Mouse (Mus musculus) embryonic facial prominence, embryonic 11.5 days (tissue): ENCODE measurements at regions not wholly inside any gene's neighbourhood (a gene's known extent, or its start where the extent isn't known, plus 50 kb on each side); places are given as distances from the start of the nearest gene placed in this dataset.

ENCODE experiments used
- ATAC-seq: fragments of 200-750 bp; cut with Nextera tagmentation; replicated peaks from 2 replicates; pipeline ENCODE4 v1.8.0; 2017; ENCODE audit warnings: low read depth; ENCODE audit not compliant: insufficient number of reproducible peaks, low FRiP score, low TSS enrichment
- DNase-seq: peaks from one replicate; pipeline ENCODE4 v3.0.0-alpha.2; 2015; ENCODE audit warnings: low spot score
- H3K27ac ChIP-seq: fragments of 300-500 bp; sonication (generic); replicated peaks from 2 replicates; pipeline ENCODE4 v1.5.1; 2014; ENCODE audit warnings: mild to moderate bottlenecking, low read depth, low read length, control low read depth
- H3K27me3 ChIP-seq: fragments of 300-500 bp; sonication (generic); 2 replicates; pipeline ENCODE4 v1.6.1; 2014; ENCODE audit warnings: mild to moderate bottlenecking, low read length, moderate library complexity, mixed read lengths; ENCODE audit not compliant: control insufficient read depth, insufficient read depth
- H3K36me3 ChIP-seq: fragments of 300-500 bp; sonication (generic); replicated peaks from 2 replicates; pipeline ENCODE4 v1.6.1; 2014; ENCODE audit warnings: low read depth, mild to moderate bottlenecking, low read length, moderate library complexity, mixed read lengths; ENCODE audit not compliant: control insufficient read depth, insufficient read depth
- H3K4me1 ChIP-seq: fragments of 300-500 bp; sonication (generic); 2 replicates; pipeline ENCODE4 v1.6.1; 2014; ENCODE audit warnings: low read length, mixed read lengths; ENCODE audit not compliant: control insufficient read depth, insufficient read depth
- H3K4me2 ChIP-seq: fragments of 300-500 bp; sonication (generic); 2 replicates; pipeline ENCODE4 v1.6.1; 2014; ENCODE audit warnings: low read depth, mild to moderate bottlenecking, control low read depth, low read length, moderate library complexity
- H3K4me3 ChIP-seq: fragments of 300-500 bp; sonication (generic); 2 replicates; pipeline ENCODE4 v1.5.1; 2014; ENCODE audit warnings: low read depth, low read length, control low read depth
- H3K9ac ChIP-seq: fragments of 300-500 bp; sonication (generic); replicated peaks from 2 replicates; pipeline ENCODE4 v1.6.1; 2014; ENCODE audit warnings: mild to moderate bottlenecking, control low read depth, low read length
- H3K9me3 ChIP-seq: fragments of 300-500 bp; sonication (generic); replicated peaks from 2 replicates; pipeline ENCODE4 v1.6.1; 2016; ENCODE audit warnings: mild to moderate bottlenecking, low read length, inconsistent platforms, mixed read lengths; ENCODE audit not compliant: control insufficient read depth
- WGBS: fragments of 180-500 bp; shearing (Covaris S2); extraction: QIAGEN DNeasy Blood & Tissue Kit; methylation state at CpG from one replicate; pipeline ENCODE4 v1.1.7; 2014; 5-methylcytosine and 5-hydroxymethylcytosine counted together

GRCm38 (mm10) chr6:17187106-17187505 is 93.9 kb upstream of the Cav2 start:
- Histone ChIP-seq H3K9me3 (no peaks in the 10 kb centered on the region), H3K36me3 (no peaks in the 10 kb centered on the region), H3K27me3 (no peaks in the 10 kb centered on the region), H3K4me3 (no peak overlapping the region), H3K4me2 (no peak overlapping the region), H3K4me1 (no peaks in the 10 kb centered on the region), H3K27ac (no peak overlapping the region), H3K9ac (no peak overlapping the region)
- WGBS, result 69% methylated on average over 4 of the region's 4 CpGs
- ATAC-seq, result no peak
- DNase-seq, result no peak

GRCm38 (mm10) chr6:17195538-17195937 is 85.4 kb upstream of the Cav2 start:
- H3K27me3 ChIP-seq, result no peaks in the 10 kb centered on the region
- no peak overlapping the region for H3K4me3 ChIP-seq
- no peaks in the 10 kb centered on the region for H3K4me1 ChIP-seq
- no peak overlapping the region for H3K9ac ChIP-seq
- DNase-seq (no peak), ATAC-seq (no peak)
- H3K4me2 ChIP-seq, result no peak overlapping the region
- no peak overlapping the region for H3K27ac ChIP-seq
- no peaks in the 10 kb centered on the region for H3K36me3 ChIP-seq
- no peaks in the 10 kb centered on the region for H3K9me3 ChIP-seq
- WGBS, result 66% methylated on average over 4 of the region's 4 CpGs

GRCm38 (mm10) chr6:17197728-17198397 is 83.1 kb upstream of the Cav2 start:
- H3K27ac ChIP-seq, result no peak overlapping the region
- ATAC-seq, result no peak
- WGBS, result 71% methylated on average over 18 of the region's 18 CpGs

GRCm38 (mm10) chr6:17198876-17199275 is 82.1 kb upstream of the Cav2 start:
- no peaks in the 10 kb centered on the region for H3K27me3 ChIP-seq
- H3K4me2 ChIP-seq, result no peak overlapping the region
- 76% methylated on average over 9 of the region's 9 CpGs for WGBS
- H3K27ac ChIP-seq, result no peak overlapping the region
- H3K4me1 ChIP-seq, result no peaks in the 10 kb centered on the region
- no peaks in the 10 kb centered on the region for H3K9me3 ChIP-seq
- H3K9ac ChIP-seq, result no peak overlapping the region
- ATAC-seq (no peak), DNase-seq (no peak)
- H3K36me3 ChIP-seq, result no peaks in the 10 kb centered on the region
- no peak overlapping the region for H3K4me3 ChIP-seq

More at GRCm38 (mm10) chr6:17197728-17198397, 83.1 kb upstream of the Cav2 start:
- Histone ChIP-seq H3K9me3 (no peaks in the 10 kb centered on the region), H3K36me3 (no peaks in the 10 kb centered on the region), H3K27me3 (no peaks in the 10 kb centered on the region), H3K4me2 (no peak overlapping the region), H3K4me3 (no peak overlapping the region), H3K4me1 (no peaks in the 10 kb centered on the region), H3K9ac (no peak overlapping the region)
- no peak for DNase-seq

DNA sequence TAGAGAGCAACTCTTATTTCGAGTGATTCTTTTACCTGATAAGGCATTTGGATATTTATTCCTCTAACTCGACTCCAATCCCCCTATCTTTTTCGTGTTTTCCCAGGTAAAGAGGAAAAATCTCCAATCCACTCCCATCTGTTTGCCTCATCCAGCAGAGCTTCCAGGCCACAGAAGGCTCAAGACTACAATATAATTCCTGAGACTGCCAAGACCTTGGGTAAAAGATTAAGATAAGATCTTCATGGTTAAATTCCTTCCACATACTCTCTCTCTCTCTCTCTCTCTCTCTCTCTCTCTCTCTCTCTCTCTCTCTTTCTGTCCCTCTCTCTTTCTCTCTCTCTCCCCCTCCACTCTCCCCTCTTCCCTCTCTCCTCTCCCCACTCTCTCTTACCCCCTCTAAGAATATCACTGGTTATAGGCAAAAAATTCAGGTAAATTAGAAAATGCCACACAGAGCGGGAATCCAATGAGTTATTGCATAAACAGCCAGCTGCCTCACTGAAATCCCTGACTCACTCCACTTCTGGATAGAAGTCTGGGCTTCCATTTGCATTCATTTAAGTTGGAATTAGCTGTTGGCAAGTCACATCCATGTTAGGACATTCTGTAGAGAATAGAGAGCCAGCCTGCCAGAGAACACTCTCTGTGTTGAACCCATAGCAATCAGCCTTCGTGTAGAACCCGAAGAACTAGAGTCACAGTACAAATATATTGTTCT is 78.9 kb upstream of the Cav2 start:
- no peaks in the 10 kb centered on the region for H3K9me3 ChIP-seq
- H3K27me3 ChIP-seq, result no peaks in the 10 kb centered on the region
- no peak overlapping the region for H3K9ac ChIP-seq
- no peak overlapping the region for H3K27ac ChIP-seq
- H3K4me2 ChIP-seq, result no peak overlapping the region
- 73% methylated on average over 6 of the region's 6 CpGs for WGBS
- no peak for DNase-seq
- H3K36me3 ChIP-seq, result no peaks in the 10 kb centered on the region
- no peak overlapping the region for H3K4me3 ChIP-seq
- H3K4me1 ChIP-seq, result no peaks in the 10 kb centered on the region
- ATAC-seq, result no peak

GRCm38 (mm10) chr6:17203302-17203701 is 77.7 kb upstream of the Cav2 start:
- Histone ChIP-seq H3K9me3 (no peaks in the 10 kb centered on the region), H3K27ac (no peak overlapping the region), H3K4me2 (no peak overlapping the region), H3K27me3 (no peaks in the 10 kb centered on the region), H3K36me3 (no peaks in the 10 kb centered on the region), H3K9ac (no peak overlapping the region), H3K4me1 (no peaks in the 10 kb centered on the region), H3K4me3 (no peak overlapping the region)
- DNase-seq (no peak), ATAC-seq (no peak)
- 93% methylated on average over 5 of the region's 5 CpGs for WGBS

DNA sequence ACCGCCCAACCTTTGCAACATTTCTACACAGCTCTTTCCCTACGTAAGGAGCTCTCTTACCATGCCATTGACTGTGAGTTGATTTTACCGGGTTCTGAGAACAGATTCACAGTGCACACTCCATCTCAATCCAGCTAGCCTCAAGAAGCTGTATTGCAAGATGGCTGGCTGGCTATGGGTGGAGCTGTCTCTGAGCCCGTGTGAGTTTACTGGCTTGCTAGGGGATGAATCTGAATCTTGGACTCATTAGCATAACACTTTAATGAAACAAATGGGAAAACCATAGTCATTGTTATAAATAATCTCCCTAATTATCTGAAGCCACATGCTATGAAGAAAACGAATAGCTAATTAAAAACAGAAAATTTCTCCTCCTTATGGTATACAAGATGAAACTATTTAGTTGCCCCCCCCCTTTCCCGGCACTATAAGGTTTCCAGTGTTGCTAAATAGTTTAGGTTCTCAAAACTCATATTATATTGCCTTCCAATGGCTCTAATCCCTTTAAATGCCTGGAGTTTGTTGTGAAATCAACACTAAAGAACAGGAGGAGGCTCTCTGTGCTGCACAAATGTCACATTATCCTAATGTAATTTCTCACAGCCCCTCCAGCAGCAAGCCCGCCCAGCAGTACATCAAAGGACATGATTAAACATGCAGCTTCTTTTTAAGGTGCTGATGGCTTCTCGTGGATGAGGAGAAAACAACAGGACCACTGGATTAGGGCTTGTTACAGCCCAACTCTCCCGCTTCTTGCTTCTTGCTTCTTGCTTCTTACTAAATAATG is 76.9 kb upstream of the Cav2 start:
- Histone ChIP-seq H3K27me3 (no peaks in the 10 kb centered on the region), H3K36me3 (no peaks in the 10 kb centered on the region), H3K4me2 (no peak overlapping the region), H3K27ac (no peak overlapping the region), H3K9me3 (no peaks in the 10 kb centered on the region), H3K9ac (no peak overlapping the region), H3K4me1 (no peaks in the 10 kb centered on the region), H3K4me3 (no peak overlapping the region)
- 58% methylated on average over 9 of the region's 9 CpGs for WGBS
- ATAC-seq (no peak), DNase-seq (no peak)

DNA sequence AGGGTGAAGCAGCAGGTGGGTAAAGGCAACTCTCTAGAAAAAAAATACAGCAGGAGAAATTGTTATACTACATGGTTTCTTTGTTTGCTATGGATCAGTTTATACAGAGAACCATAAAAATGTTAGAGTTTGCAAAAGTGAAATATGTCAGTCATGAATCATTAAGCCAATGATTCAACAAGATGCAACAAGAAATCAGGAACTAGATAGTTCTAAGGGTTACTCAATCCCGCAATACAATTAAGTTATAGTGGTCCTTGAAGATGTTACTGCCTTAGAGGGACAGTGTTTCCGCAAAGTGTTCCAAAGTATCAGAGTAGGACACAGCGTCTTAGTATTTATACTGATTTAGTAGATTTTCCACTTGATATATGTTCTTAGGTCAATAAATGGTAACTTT is 74.1 kb upstream of the Cav2 start:
- no peak for DNase-seq
- WGBS, result 94% methylated on average over 3 of the region's 3 CpGs

More for the DNA sequence above, 74.1 kb upstream of the Cav2 start:
- ATAC-seq, result no peak
- H3K27ac ChIP-seq, result no peak overlapping the region
- H3K4me1 ChIP-seq, result no peaks in the 10 kb centered on the region
- no peak overlapping the region for H3K4me2 ChIP-seq
- no peak overlapping the region for H3K4me3 ChIP-seq
- H3K9ac ChIP-seq, result no peak overlapping the region
- no peaks in the 10 kb centered on the region for H3K36me3 ChIP-seq
- no peaks in the 10 kb centered on the region for H3K27me3 ChIP-seq
- H3K9me3 ChIP-seq, result no peaks in the 10 kb centered on the region
